Mouse (Mus musculus): ENCODE measurements around the gene Il6ra. TPM values are rescaled to one million over a fixed set of nuclear protein-coding genes. Genes with fewer than 3 reads are reported as not detected.

Gene Il6ra
- polyA plus RNA-seq, 1 experiment = 0.91 TPM

- Histone ChIP-seq H3K79me2 (ENCODE audit: control insufficient read depth, insufficient read depth) (no peaks in the 10 kb centered on the region), H3K36me3 (ENCODE audit: control insufficient read depth, insufficient read depth) (no peaks in the 10 kb centered on the region), H3K4me2 (ENCODE audit: low read depth) (no peak overlapping the region), H3K27me3 (ENCODE audit: control insufficient read depth, insufficient read depth, insufficient read length) (no peaks in the 10 kb centered on the region), H3ac (ENCODE audit: control insufficient read depth, insufficient read length) (no peak overlapping the region), H3K4me3 (no peak overlapping the region)
- no peak for TF ChIP-seq TCF12 (IDR thresholded peaks at IDR 0.05; ENCODE audit: insufficient read depth, poor library complexity, severe bottlenecking)
- TF ChIP-seq MYOG (IDR thresholded peaks at IDR 0.05; ENCODE audit: control insufficient read depth in 1 of 3, insufficient read depth in 1 of 3, insufficient read length in 2 of 3, low read depth in 2 of 3) = no peak
- no peak for TF ChIP-seq MAX (IDR thresholded peaks at IDR 0.05; ENCODE audit: low read depth)
- no peak for TF ChIP-seq REST (IDR thresholded peaks at IDR 0.05; ENCODE audit: insufficient read depth, insufficient read length)
- no peak for TF ChIP-seq TCF3 (IDR thresholded peaks at IDR 0.05; ENCODE audit: insufficient read length, low read depth)
- TF ChIP-seq POLR2A (IDR thresholded peaks at IDR 0.05; ENCODE audit: insufficient read length, low read depth) = no peak
- no peak for TF ChIP-seq E2F4 (IDR thresholded peaks at IDR 0.05; ENCODE audit: insufficient read depth)
- TF ChIP-seq MYOD1 (IDR thresholded peaks at IDR 0.05; ENCODE audit: control insufficient read depth in 1 of 3, insufficient read length in 2 of 3, low read depth in 2 of 3) = no peak
- no peak for TF ChIP-seq POLR2AphosphoS2 (IDR thresholded peaks at IDR 0.05; ENCODE audit: insufficient read length, low read depth)
- no peak for TF ChIP-seq USF1 (IDR thresholded peaks at IDR 0.05; ENCODE audit: low read depth)
- no peak for TF ChIP-seq SRF (IDR thresholded peaks at IDR 0.05; ENCODE audit: control insufficient read depth, insufficient read length, low read depth)
- no peak for TF ChIP-seq CEBPB (IDR thresholded peaks at IDR 0.05; ENCODE audit: insufficient read depth, poor library complexity, severe bottlenecking)
Measured at GRCm38 (mm10) chr3:89870472-89871271, 42.3 kb downstream of the Il6ra start.

DNA sequence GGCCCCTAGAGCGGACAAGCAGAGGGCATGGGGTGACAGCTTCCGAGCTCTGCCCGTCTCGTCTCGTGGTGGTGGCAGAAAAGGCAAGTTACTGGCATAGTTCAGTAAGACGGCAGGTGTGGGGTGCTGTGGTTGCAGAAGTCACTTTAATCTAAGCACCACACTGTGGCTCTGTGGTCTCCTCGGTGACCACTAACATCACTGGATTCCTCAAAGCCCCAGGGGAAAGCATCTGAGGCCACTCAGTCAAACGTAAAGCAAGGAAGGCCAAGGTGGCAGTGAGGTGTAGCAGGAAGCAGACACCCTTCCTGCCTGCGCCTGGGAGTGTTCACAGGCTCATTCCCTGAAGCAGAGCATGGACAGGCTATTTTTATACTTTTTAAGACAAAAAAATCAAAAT, 43.4 kb downstream of the Il6ra start:
- no peak overlapping the region for H3ac ChIP-seq (ENCODE audit: control insufficient read depth, insufficient read length)
- no peaks in the 10 kb centered on the region for H3K79me2 ChIP-seq (ENCODE audit: control insufficient read depth, insufficient read depth)
- H3K27me3 ChIP-seq (ENCODE audit: control insufficient read depth, insufficient read depth, insufficient read length) = no peaks in the 10 kb centered on the region
- TF ChIP-seq MYOG (IDR thresholded peaks at IDR 0.05; ENCODE audit: control insufficient read depth in 1 of 3, insufficient read depth in 1 of 3, insufficient read length in 2 of 3, low read depth in 2 of 3) (peak in 1 of 3 experiments; percentile 60), POLR2A (IDR thresholded peaks at IDR 0.05; ENCODE audit: insufficient read length, low read depth) (no peak)
- H3K4me2 ChIP-seq (ENCODE audit: low read depth) = peak overlapping the region; percentile 21
- no peaks in the 10 kb centered on the region for H3K36me3 ChIP-seq (ENCODE audit: control insufficient read depth, insufficient read depth)
- no peak overlapping the region for H3K4me3 ChIP-seq

DNA sequence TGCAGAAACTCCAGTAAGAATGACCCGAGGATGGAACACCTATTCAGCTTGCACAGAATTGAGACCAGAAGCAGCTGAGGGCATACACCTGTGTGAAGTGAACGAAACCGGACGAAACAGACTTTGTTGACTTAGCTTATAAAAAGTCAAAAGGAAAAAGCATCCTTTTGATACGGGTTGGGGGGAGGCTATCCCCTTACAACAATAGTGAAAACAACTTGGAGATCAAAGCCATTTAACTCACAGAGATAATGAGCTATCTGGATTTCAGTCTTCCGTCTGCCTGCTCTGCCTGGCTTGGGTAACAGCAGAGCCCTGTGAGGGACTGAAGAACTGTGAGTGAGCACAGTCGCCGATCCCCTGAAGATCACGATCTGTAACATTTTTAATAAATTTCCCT, 44.0 kb downstream of the Il6ra start:
- H3K4me3 ChIP-seq = no peak overlapping the region
- H3K36me3 ChIP-seq (ENCODE audit: control insufficient read depth, insufficient read depth) = no peaks in the 10 kb centered on the region
- no peaks in the 10 kb centered on the region for H3K79me2 ChIP-seq (ENCODE audit: control insufficient read depth, insufficient read depth)
- TF ChIP-seq E2F4 (IDR thresholded peaks at IDR 0.05; ENCODE audit: insufficient read depth) (no peak), CEBPB (IDR thresholded peaks at IDR 0.05; ENCODE audit: insufficient read depth, poor library complexity, severe bottlenecking) (no peak), SRF (IDR thresholded peaks at IDR 0.05; ENCODE audit: control insufficient read depth, insufficient read length, low read depth) (no peak), POLR2A (IDR thresholded peaks at IDR 0.05; ENCODE audit: insufficient read length, low read depth) (no peak), MYOD1 (IDR thresholded peaks at IDR 0.05; ENCODE audit: control insufficient read depth in 1 of 3, insufficient read length in 2 of 3, low read depth in 2 of 3) (no peak), USF1 (IDR thresholded peaks at IDR 0.05; ENCODE audit: low read depth) (no peak), REST (IDR thresholded peaks at IDR 0.05; ENCODE audit: insufficient read depth, insufficient read length) (no peak), POLR2AphosphoS2 (IDR thresholded peaks at IDR 0.05; ENCODE audit: insufficient read length, low read depth) (no peak), MYOG (IDR thresholded peaks at IDR 0.05; ENCODE audit: control insufficient read depth in 1 of 3, insufficient read depth in 1 of 3, insufficient read length in 2 of 3, low read depth in 2 of 3) (no peak), MAX (IDR thresholded peaks at IDR 0.05; ENCODE audit: low read depth) (no peak), TCF3 (IDR thresholded peaks at IDR 0.05; ENCODE audit: insufficient read length, low read depth) (no peak), TCF12 (IDR thresholded peaks at IDR 0.05; ENCODE audit: insufficient read depth, poor library complexity, severe bottlenecking) (no peak)
- no peak overlapping the region for H3K4me2 ChIP-seq (ENCODE audit: low read depth)
- no peak overlapping the region for H3ac ChIP-seq (ENCODE audit: control insufficient read depth, insufficient read length)
- H3K27me3 ChIP-seq (ENCODE audit: control insufficient read depth, insufficient read depth, insufficient read length) = no peaks in the 10 kb centered on the region

DNA sequence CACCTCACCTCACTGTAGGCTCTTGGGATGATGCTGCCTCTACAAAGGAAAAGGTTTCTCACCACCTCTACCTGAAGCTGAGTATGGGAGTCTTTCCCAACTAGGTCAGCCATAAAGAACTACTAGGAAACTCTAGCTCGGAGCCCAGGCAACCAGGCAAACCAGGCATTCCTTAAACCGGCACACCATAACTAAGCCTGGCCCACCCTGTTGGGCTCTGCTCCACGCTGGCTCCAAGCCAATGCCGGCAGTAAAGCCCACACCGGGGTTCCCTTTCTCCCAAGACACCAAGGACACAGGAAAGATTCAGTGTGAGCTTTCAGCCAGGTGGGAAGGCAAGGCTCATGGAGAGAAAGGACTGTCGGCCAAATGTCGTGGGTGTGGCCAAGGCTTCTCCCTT, 44.6 kb downstream of the Il6ra start:
- Histone ChIP-seq H3K79me2 (ENCODE audit: control insufficient read depth, insufficient read depth) (no peaks in the 10 kb centered on the region), H3K36me3 (ENCODE audit: control insufficient read depth, insufficient read depth) (no peaks in the 10 kb centered on the region), H3K27me3 (ENCODE audit: control insufficient read depth, insufficient read depth, insufficient read length) (no peaks in the 10 kb centered on the region), H3K4me2 (ENCODE audit: low read depth) (no peak overlapping the region), H3ac (ENCODE audit: control insufficient read depth, insufficient read length) (no peak overlapping the region), H3K4me3 (no peak overlapping the region)
- TF ChIP-seq USF1 (IDR thresholded peaks at IDR 0.05; ENCODE audit: low read depth) (no peak), MAX (IDR thresholded peaks at IDR 0.05; ENCODE audit: low read depth) (no peak), POLR2A (IDR thresholded peaks at IDR 0.05; ENCODE audit: insufficient read length, low read depth) (no peak), MYOD1 (IDR thresholded peaks at IDR 0.05; ENCODE audit: control insufficient read depth in 1 of 3, insufficient read length in 2 of 3, low read depth in 2 of 3) (no peak), CEBPB (IDR thresholded peaks at IDR 0.05; ENCODE audit: insufficient read depth, poor library complexity, severe bottlenecking) (no peak), POLR2AphosphoS2 (IDR thresholded peaks at IDR 0.05; ENCODE audit: insufficient read length, low read depth) (no peak)

DNA sequence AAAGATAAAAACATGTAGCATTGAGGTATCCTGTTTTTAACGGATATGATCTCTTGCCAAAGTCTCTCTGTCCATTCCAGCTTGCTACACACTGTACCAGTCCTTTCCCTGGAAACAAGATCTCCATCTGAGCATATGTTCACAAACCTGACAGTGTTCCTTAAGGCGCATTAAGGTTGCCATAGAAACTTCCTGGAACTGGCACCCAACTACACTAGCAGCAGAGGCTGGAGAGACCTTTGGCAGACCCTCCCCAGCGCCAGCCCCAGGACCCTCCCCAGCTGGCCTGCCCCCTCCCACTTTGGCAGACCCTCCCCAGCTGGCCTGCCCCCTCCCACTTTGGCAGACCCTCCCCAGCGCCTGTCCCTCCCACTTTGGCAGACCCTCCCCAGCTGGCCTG, 45.3 kb downstream of the Il6ra start:
- Histone ChIP-seq H3K27me3 (ENCODE audit: control insufficient read depth, insufficient read depth, insufficient read length) (no peaks in the 10 kb centered on the region), H3ac (ENCODE audit: control insufficient read depth, insufficient read length) (no peak overlapping the region), H3K36me3 (ENCODE audit: control insufficient read depth, insufficient read depth) (no peaks in the 10 kb centered on the region), H3K4me3 (no peak overlapping the region), H3K79me2 (ENCODE audit: control insufficient read depth, insufficient read depth) (no peaks in the 10 kb centered on the region), H3K4me2 (ENCODE audit: low read depth) (no peak overlapping the region)
- TF ChIP-seq MYOG (IDR thresholded peaks at IDR 0.05; ENCODE audit: control insufficient read depth in 1 of 3, insufficient read depth in 1 of 3, insufficient read length in 2 of 3, low read depth in 2 of 3) (no peak), CEBPB (IDR thresholded peaks at IDR 0.05; ENCODE audit: insufficient read depth, poor library complexity, severe bottlenecking) (no peak), MAX (IDR thresholded peaks at IDR 0.05; ENCODE audit: low read depth) (no peak), USF1 (IDR thresholded peaks at IDR 0.05; ENCODE audit: low read depth) (no peak), POLR2AphosphoS2 (IDR thresholded peaks at IDR 0.05; ENCODE audit: insufficient read length, low read depth) (no peak), REST (IDR thresholded peaks at IDR 0.05; ENCODE audit: insufficient read depth, insufficient read length) (no peak), E2F4 (IDR thresholded peaks at IDR 0.05; ENCODE audit: insufficient read depth) (no peak)
